Mouse (Mus musculus) olfactory bulb, adult 2 months (tissue): ENCODE results near the gene Tubgcp5.

ENCODE experiments used
- CTCF ChIP-seq: fragments of 200-500 bp; IDR thresholded peaks from 2 replicates; pipeline ENCODE4 v1.5.1; 2012; ENCODE audit warnings: low read depth, mild to moderate bottlenecking, low read length, moderate library complexity; ENCODE audit not compliant: insufficient read depth
- POLR2A ChIP-seq: fragments of 200-500 bp; IDR thresholded peaks from 2 replicates; pipeline ENCODE4 v1.6.1; 2012; ENCODE audit warnings: mild to moderate bottlenecking, low read depth, low read length, moderate library complexity; ENCODE audit not compliant: insufficient read depth

GRCm38 (mm10) chr7:55793236-55793951 is 560 bp upstream of the Tubgcp5 start:
- no peak for TF ChIP-seq POLR2A
- no peak for TF ChIP-seq CTCF
